Mouse (Mus musculus): Measurements from ENCODE around the gene Acod1.

Acod1 gene

DNA sequence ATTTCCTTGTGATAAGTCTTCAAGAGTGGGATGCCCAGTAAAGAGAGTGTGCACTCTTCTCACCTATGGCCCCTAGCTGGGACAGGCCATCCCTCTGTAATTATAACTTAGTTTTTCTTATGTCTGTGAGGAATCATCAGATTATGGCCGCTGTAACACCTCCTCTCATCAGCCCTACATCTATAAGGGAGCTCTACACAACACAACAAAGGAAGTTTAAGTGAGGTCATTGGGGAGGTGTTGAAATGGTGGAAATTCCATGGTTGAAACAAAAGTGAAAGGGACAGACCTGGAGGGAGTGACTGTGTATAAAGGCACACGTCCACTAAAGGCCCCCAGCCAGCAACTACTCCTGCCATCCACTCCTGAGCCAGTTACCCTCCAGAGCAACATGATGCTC lies at the start of gene Acod1:
TSS of gene Acod1 (plus strand) at position 301 of the 400 bp plus-strand sequence.
- no peak for DNase-seq (ENCODE audit: low spot score)

DNA sequence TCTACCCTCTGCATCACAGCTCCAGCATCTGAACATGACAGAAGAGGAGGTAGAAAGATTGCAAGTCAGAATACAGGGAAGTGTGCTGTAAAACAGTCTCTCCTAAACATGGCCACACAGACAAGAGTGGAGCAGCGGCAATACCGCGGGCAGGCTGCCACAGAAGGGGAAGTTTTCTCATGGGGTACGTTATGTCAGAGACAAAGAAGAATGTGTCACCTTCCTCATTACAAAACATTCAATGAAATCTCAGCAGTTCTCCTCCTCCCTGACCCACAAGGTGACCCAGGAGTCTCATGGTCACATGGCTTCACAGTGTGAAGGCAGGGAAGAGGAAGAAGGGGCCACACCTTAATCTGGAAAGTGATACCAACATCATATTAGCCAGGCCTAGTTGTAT lies 39.0 kb upstream of the Acod1 start:
- DNase-seq (ENCODE audit: low spot score): no peak

DNA sequence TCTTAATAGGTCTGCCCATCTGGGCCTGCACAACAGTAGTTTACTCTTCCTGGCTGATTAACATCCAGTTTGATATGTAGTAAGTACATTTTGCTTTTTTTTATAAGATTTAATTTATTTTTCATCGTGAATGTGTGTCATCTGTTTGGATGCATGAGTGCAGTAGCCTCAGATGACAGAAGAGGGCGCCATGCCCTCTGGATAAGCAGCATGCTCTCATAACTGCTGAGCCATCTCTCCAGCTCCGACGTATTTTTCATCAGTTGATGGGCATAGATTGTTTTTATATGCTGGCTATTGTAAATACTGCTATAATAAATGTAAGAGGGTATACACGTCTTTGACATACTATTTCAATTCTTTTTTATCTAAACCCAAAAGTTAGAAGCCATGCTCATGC lies 35.0 kb upstream of the Acod1 start:
- peak; percentile 16 for DNase-seq (ENCODE audit: low spot score)

DNA sequence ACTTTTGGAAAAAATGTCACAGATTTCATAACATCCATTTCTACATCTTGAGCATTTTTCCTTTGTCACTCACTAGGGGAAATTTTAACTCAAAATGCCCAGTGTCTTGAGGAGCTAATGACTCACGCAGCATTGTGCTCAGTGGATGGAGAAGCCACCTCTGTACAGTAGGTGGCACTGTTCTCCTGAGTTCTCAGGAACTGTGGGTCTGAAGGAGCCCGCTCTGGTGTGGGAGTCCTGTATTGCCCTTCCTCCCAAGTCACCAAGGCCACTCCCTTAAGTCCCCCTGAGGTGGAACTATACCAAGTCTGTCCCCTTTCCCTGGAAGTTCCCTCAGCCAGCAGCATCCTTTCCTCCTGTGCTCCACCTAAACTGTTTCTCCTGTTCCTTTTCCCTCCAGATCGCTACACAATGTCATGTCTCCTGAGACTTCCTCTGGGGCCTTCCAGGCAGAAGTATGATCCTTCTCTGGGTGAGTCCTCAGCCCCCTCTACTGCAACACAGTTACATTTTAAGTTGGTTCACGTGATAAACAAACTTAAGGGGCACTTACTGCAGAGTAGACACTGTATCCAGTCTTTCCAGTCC lies 34.1 kb upstream of the Acod1 start:
- DNase-seq (ENCODE audit: low spot score): peak; percentile 40

DNA sequence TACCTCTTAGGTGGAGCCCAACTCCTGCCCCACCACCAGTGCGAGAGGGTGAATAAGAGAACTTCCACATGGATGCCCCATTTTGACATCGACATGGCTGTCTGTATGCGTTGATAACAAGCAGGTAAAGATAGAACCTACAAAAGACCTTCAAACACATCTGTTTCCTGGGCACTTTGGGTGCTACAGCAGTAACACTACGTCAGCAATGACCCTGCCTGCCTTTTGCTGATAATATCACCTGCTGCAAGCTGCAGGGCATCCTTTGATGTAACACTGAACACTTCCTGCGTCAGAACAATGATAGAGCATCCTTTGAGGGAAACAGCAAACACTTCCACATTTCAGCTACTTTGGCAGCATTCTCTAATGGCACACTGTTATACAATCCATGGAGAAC lies 29.8 kb upstream of the Acod1 start:
- no peak for DNase-seq (ENCODE audit: low spot score)

DNA sequence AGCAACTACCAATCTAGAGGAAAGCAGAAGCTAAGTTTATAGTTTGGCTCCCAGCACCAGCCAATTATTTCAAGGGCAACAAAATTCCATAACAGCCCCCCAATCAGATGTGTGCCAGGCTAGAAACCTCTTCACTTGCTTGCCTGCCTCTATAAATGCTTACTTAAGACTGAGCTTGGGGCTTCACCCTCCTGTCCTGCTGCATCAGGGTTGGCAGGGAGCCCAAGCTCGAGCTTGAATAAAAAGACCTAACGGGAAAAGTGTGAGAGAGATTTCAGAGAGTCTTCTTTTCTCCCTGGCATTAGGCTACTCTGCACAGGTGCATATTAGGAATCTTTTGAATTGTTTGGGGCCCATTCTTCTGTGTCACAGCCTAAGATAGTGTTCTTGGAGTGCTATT lies 26.7 kb upstream of the Acod1 start:
- no peak for DNase-seq (ENCODE audit: low spot score)

DNA sequence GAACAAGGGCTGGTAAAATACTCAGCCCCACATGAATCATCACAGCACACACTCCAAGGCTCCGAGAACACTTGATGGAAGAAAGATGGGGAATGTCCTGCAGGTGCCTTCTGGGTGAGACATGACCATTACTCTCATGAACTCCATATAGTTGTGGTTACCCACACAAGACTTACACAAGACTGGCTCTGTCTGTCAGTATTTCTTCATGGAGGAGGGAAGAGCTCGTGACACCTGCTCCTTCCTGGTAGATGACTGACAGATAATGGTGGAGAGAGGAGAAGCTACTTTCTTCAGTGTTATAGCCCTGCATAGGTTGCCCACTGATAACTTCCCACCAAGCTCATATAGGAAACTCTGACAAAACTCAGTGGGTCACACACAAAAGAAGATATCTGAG lies 17.6 kb upstream of the Acod1 start:
- DNase-seq (ENCODE audit: low spot score): no peak

DNA sequence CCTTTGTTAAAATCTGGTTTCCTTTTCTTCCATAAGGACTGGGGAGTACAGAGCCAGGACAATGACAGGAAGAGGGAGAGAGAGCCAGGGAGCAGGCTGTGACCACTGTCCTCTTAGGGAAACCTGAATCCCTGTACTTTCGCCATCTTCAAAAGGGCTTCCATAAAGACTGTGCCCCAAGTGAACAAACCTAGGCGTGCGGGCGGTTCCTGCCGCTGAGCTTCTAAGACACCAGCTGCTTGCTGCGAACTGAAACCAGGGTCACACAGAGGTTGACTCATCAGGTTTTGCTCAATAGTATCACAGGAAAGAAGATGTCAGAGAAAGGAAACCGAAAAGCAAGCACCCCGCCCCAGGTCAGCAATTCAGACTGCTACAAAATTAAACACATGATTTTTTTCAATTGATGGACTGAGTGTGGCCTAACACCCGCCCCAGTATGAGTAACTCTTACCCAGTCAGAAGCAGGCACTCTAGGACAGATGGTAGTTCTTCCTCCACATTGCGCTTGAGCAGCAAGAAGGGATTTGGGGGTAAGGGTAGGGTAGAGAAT lies 13.4 kb upstream of the Acod1 start:
- DNase-seq (ENCODE audit: low spot score): no peak

DNA sequence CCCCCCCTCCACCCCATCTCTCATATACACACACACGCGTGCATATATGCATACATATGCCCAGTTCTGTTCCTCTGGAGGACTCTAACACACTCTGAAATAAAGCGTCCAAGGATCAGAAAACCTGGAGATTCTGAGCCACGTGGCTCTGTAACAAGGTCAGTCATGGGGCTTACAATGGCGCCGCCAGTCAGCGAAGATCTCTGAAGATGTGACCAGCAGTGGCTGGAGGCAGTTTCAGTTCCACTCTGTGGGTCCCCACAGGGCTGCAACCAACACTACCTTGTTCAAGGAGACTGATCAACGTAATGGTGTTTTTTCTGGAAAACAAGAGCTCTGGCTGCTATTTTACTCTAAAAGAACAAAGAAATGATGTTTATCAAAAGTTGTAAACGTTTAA lies 12.7 kb upstream of the Acod1 start:
- no peak for DNase-seq (ENCODE audit: low spot score)

DNA sequence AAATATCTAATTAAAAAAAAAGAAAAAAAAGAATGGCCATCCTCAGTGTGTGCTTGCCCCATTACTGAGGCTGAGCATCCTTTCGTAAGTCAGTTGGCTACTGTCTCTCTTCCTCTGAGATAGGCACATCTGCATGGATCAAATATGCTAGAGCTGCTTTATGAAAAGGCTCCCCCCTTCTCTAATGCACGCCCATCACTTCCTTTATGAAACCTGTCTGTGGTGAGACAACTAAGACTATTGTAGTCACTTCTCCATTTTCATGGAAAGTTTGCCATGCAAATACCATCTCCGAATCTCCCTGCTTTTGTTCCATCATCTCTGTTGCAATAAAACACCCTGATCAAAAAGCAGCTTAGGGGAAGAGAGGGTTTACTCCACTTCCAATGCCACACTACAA lies 9.8 kb upstream of the Acod1 start:
- DNase-seq (ENCODE audit: low spot score): no peak

DNA sequence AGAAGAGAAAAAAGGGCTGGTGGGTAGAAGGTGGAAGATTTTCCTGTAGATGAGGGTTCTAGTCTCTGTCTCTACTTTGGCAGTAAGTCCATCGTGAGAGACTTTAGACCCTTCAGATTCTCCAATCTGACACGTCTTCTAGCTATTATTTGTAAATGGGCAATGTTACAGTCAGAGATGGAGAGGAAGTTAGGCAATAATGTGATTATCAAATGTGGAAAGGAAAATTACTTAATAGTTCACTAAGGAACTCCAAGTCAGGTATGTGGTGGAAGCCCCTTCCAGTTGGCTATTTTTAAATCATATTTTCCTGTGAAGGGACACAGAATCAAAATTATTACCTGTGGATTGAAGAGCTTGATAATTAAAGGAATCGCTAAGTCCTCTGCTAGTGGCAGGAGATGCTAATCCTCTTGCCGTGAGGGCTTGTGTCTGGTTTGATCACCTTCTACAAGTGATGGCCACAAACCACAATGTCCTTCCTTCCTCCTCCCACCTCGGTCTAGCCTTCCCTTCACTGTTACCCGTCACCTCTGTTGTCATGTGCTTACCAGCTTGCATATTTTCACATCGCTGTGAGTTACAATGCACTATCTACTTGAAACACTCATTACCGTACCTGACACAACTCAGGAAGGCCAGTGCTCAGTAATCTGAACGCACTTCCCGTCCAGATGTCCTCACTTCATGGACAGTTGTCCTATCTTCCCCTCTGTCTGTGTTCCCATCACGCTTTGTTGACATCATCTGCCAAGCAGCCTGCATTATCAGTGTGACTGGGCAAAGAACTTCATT lies 1.7 kb downstream of the Acod1 start:
- DNase-seq (ENCODE audit: low spot score): no peak

DNA sequence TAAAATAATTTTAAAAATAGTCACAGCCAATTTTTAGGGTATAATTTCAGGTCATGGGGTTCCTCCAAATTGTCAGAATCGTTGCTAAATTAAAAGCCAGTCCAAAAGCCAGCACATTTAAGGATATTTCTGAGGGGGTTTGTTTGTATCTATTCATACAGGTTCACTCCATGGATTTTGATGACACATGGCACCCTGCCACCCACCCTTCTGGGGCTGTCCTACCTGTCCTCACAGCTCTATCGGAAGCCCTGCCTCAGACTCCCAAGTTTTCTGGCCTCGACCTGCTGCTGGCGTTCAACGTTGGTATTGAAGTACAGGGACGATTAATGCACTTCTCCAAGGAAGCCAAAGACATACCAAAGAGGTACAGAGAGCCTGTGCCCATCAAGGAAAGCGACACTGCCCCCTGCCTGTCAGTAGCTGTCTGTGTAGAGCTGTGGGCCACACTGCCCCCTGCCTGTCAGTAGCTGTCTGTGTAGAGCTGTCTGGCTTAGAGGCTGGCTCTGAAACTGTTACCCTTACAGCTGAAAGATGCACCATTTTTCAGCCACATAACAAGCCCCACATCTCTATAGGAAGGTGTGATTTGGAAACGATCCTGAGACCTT lies 4.5 kb downstream of the Acod1 start:
- DNase-seq (ENCODE audit: low spot score): peak; percentile 39

DNA sequence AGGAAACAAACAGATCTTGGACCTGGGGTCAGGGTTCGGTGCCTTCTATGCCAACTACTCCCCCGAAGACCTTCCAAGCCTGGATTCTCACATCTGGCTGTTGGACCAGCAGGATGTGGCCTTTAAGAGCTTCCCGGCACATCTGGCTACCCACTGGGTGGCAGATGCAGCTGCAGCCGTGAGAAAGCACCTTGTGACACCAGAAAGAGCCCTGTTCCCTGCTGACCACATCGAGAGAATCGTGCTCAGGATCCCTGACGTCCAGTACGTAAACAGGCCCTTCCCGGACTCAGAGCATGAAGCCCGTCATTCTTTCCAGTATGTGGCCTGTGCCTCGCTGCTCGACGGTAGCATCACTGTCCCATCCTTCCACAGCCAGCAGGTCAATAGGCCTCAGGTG lies 8.0 kb downstream of the Acod1 start:
- DNase-seq (ENCODE audit: low spot score): no peak

DNA sequence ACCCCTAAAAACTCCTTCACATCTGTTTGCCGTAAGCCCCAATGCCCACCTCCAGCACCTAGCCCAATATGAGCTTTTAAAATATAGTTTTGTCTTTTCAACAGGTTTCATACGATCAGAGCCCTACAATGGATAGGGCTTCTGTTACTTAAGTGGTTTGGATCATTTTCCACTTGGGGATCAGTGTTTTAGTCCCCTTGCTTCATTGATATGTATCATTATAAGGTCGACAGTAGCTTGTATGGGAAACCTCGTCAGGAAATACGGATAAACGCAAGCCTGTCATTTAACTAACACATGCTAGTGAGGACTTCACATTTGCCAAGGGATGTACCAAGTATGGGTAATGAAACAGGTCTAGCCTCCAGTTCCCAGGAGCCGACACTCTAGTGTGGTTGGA lies 9.8 kb downstream of the Acod1 start:
- DNase-seq (ENCODE audit: low spot score): no peak

DNA sequence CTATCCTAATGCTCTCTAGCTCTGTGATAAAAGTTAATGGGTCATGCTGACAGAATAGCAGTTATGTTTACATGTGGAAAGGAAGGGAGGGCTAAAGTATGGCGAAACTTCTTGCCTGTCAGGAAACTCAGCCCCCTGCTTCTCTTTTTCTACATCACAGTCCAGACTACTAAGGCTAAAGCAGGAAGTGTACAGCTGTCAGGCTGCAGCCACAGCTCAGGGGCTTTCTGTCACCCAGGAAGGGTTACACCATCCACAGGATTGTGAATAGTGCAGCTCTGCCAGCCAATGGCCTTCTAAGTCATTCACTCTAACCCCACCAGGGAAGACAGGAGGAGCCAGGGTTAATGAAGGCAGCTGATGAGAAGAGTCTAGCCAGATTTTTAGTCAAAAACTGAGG lies 12.2 kb downstream of the Acod1 start:
- DNase-seq (ENCODE audit: low spot score): no peak

DNA sequence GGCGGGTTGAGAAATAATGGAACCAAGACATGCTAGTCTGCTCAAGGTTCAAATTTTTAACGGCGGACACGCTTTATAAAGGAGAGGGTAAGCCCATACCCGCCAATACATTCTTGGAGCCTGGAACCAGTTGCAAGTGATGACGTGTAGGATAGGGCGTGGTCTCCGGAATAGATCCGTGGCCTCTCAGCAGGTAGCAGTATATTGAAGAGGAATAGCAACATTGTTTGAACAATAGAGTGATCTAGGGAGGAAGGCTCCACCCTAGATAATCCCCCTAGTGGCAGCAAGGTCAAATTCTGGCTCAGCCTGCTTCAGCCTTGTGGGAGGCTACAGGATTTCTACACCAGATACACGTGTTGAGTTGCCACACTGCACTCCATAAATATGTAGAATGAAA lies 12.7 kb downstream of the Acod1 start:
- no peak for DNase-seq (ENCODE audit: low spot score)

DNA sequence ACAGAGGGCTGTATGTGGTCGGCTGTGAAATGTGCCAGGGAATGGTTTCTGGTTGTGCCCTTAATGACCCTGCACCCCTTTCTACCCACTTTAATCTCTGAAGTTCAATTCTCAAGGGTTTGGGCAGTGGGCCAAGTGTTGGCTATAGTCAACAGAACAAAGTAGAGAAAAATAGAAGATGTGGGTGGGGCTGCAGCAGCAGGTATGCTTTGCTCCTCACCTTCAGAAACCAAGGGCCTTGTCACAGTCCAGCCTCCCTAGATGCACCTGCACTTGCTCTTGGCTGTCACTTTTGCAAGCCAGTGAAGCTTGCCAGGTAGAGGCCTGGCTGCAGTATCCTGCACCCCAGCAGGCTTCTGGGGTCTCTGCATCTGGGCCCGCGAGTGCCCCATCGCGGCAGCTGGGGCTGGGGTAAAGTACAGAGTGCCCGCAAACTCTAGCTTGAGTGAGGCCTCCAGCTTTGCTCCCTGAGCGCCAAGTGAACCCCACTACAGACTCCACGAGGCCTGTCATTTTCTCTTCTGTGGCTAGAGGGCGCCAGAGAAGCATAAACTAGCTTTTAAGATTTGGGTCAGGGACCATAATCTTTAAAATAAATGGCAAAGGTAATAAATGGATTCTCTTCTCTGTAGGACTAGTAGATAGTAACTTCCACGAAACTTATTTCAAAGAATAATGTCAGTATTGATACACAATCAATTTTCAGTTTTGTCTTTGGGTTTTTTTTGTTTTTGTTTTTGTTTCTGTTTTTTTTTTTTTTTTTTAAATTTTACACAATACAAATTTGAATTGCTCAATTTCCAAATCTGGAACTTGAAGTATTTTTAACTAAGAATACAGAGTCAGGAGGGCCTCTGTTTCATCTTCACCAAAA lies 18.8 kb downstream of the Acod1 start:
- peak; percentile 80 for DNase-seq (ENCODE audit: low spot score)

DNA sequence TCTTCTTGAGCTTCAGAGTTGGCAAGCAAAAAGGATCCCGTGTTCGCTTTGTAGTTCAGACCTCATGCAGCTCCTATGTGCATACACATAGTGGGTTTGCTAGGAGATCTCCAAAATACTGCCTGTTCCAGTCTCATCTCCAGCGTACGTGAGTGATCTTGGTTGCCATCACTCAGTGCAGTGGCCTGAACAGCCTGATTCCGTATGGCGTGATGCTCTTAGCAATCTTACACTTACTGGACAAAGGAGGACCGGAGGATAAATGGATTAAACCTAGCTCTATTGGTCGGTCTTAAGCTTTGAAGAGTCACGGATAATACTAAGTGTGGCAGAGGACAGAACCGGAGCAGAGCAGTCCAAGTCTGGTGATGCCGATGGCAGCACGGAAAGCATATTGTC lies 22.7 kb downstream of the Acod1 start:
- DNase-seq (ENCODE audit: low spot score): no peak

DNA sequence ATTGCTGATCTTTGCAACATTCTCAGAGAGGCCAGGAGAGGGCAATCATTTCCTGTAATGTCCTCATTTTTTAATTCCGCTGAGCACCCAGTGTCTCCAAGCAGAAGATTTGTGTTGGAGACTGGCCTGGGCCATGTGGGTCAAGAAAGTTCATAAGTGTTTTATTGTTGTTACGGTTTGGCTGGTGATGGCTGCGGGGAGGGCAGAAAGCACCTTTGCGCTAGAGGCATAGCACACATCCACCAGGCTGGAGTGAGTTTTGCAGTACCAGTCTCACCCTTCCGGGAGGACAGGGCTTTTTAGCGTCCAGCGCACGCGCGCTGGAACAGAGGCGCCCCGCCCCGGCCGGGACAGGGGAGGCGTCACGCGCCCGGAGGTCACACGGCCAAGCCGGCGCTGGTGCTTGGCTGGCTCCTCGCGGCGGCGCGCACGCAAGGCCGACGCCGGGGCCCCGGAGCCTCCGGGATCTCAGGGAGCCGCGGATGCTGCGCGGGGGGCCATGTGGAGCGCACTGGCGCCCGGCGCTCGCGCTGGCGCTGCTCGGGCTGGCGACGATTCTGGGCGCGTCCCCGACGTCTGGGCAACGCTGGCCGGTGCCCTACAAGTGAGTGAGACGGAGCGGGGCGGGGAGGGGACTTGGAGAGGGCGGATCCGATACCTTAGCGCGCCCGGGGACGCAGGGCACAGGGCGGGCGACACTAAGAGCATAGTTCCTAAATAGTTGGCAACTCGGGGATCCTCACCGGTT lies 23.3 kb downstream of the Acod1 start, which contains the start of gene Cln5:
TSS of gene Cln5 (plus strand) at position 353 of the 748 bp plus-strand sequence.
- DNase-seq (ENCODE audit: low spot score): peak; percentile 96

DNA sequence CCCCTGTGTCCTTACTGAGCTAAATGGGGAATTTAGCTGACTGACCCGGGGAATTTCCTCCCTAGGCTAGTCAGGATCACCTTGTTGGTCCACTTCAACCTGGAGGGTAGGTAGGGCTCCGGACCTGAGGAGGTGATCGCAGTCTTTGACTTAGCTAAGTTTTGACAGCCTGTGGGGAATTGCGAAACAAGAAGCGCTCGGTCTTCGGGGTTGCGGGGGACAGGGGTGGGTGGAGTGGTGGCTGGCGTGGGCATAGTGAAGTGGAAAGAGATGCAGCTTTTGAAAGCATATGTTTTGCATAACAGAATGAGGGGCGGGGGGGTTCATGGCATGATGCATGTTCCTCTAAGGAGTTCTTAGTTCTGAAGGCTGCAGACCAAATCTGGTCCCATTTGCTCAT lies 24.0 kb downstream of the Acod1 start:
- no peak for DNase-seq (ENCODE audit: low spot score)

DNA sequence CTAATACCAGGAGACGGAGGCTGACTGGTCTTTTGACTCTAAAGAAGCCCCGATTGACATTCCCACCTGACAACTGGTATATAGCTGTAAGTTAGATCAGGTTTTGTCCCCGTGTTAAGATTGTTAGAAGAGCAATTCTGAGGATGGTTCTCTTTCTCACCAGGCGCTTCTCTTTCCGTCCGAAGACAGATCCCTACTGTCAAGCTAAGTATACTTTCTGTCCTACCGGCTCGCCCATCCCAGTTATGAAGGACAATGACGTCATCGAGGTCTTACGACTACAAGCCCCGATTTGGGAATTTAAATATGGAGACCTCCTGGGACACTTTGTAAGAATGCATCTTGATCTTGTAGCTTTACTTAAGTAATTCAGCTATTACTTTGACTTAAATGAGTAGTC lies 24.7 kb downstream of the Acod1 start:
- DNase-seq (ENCODE audit: low spot score): no peak

All from adipocyte (in vitro differentiated cells).